9 mouse cellular contexts compared by ENCODE assay signal in genomic region chrX:11550164-11550851, GRCm38 (mm10).
DNase-seq lines count a peak whose midpoint lies in the region; ATAC-seq and TF ChIP-seq lines count a peak whose summit lies in the region.
"Had no signal": no experiment of that assay in that cellular context is flagged by ENCODE, and none has a peak within 500 bp of the region (broad histone marks: within the 10 kb centered on the region; RNA-seq: fewer than 3 reads in every experiment).

No protein-coding gene starts in this region.

- no peaks in the 10 kb centered on the region for H3K9me3 ChIP-seq in kidney, embryonic 15.5 days (replicated peaks)
- no peaks in the 10 kb centered on the region for H3K9me3 ChIP-seq in forebrain, embryonic 10.5 days
- H3K9me3 ChIP-seq in midbrain, embryonic 12.5 days = no peaks in the 10 kb centered on the region
- H3K9me3 ChIP-seq: embryonic facial prominence, embryonic 12.5 days; limb, embryonic 15.5 days had no signal

- H3K9ac ChIP-seq in kidney, embryonic 15.5 days = no peak overlapping the region
- H3K9ac ChIP-seq in midbrain, embryonic 12.5 days (replicated peaks) = no peak overlapping the region
- H3K9ac ChIP-seq: embryonic facial prominence, embryonic 12.5 days; limb, embryonic 15.5 days had no signal

- H3K4me1 ChIP-seq in kidney, embryonic 15.5 days = peaks cover 24% of the 10 kb centered on the region
- H3K4me1 ChIP-seq in forebrain, embryonic 10.5 days = peaks cover 15% of the 10 kb centered on the region
- peaks cover 10% of the 10 kb centered on the region for H3K4me1 ChIP-seq in midbrain, embryonic 12.5 days
- H3K4me1 ChIP-seq: limb, embryonic 15.5 days had no signal

- WGBS in kidney, embryonic 15.5 days = 26% methylated on average over 12 of the region's 12 CpGs
- WGBS in forebrain, embryonic 10.5 days = 19% methylated on average over 12 of the region's 12 CpGs
- 25% methylated on average over 12 of the region's 12 CpGs for WGBS in midbrain, embryonic 12.5 days

- no peak overlapping the region for H3K27ac ChIP-seq in kidney, embryonic 15.5 days
- H3K27ac ChIP-seq in forebrain, embryonic 10.5 days = peak overlapping the region; percentile 51; the same call in 1 of the 2 replicates
- H3K27ac ChIP-seq in midbrain, embryonic 12.5 days (replicated peaks) = no peak overlapping the region
- H3K27ac ChIP-seq in gastrocnemius, adult 2 months = no peak overlapping the region
- H3K27ac ChIP-seq: embryonic facial prominence, embryonic 12.5 days; limb, embryonic 15.5 days had no signal

- peaks cover 71% of the 10 kb centered on the region for H3K27me3 ChIP-seq in kidney, embryonic 15.5 days
- peaks cover 94% of the 10 kb centered on the region for H3K27me3 ChIP-seq in forebrain, embryonic 10.5 days (ENCODE audit: poor library complexity, severe bottlenecking)
- H3K27me3 ChIP-seq in midbrain, embryonic 12.5 days = peaks cover 44% of the 10 kb centered on the region

- peak; percentile 54 for ATAC-seq in kidney, embryonic 15.5 days (replicated peaks; ENCODE audit: low FRiP score)
- peak; percentile 81 for ATAC-seq in midbrain, embryonic 12.5 days (ENCODE audit: low FRiP score, low read depth)
- no peak for ATAC-seq in erythroid progenitor cell, adult 5-6 weeks (replicated peaks; ENCODE audit: low FRiP score, poor library complexity, severe bottlenecking)

- no peak for TF ChIP-seq CTCF in gastrocnemius, adult 2 months (IDR thresholded peaks at IDR 0.05)

- H3K36me3 ChIP-seq in kidney, embryonic 15.5 days = no peaks in the 10 kb centered on the region
- H3K36me3 ChIP-seq in forebrain, embryonic 10.5 days (replicated peaks) = no peaks in the 10 kb centered on the region
- H3K36me3 ChIP-seq in midbrain, embryonic 12.5 days = no peaks in the 10 kb centered on the region
- H3K36me3 ChIP-seq: embryonic facial prominence, embryonic 12.5 days; limb, embryonic 15.5 days had no signal

- intact Hi-C loops in gastrocnemius, adult 2 months (cut with DNase I) = no loop called here

- no peak overlapping the region for H3K4me3 ChIP-seq in kidney, embryonic 15.5 days (replicated peaks)
- H3K4me3 ChIP-seq in forebrain, embryonic 10.5 days = no peak overlapping the region
- H3K4me3 ChIP-seq in midbrain, embryonic 12.5 days = no peak overlapping the region
- no peak overlapping the region for H3K4me3 ChIP-seq in gastrocnemius, adult 2 months
- H3K4me3 ChIP-seq: embryonic facial prominence, embryonic 12.5 days; limb, embryonic 15.5 days had no signal

- H3K4me2 ChIP-seq in kidney, embryonic 15.5 days = 0 out of 2 replicates have a peak overlapping the region, but pooled peaks have one; percentile 28
- H3K4me2 ChIP-seq in midbrain, embryonic 12.5 days (replicated peaks) = peak overlapping the region; percentile 25; the same call in 1 of the 2 replicates
- H3K4me2 ChIP-seq: embryonic facial prominence, embryonic 12.5 days; limb, embryonic 15.5 days had no signal

- no peak for DNase-seq in kidney, adult 9 months
- peak; percentile 39 for DNase-seq in embryo, embryonic 10 days (ENCODE audit: low spot score)
- peak; percentile 37 for DNase-seq in forebrain, embryonic 10.5 days (ENCODE audit: extremely low spot score, low spot score)
- DNase-seq in gastrocnemius, adult 2 months = no peak

Comparison
In these comparisons a context has a peak if more than half of its experiments do, and no peak if none do; other contexts are left out.
1. DNase-seq: peak in embryo, embryonic 10 days (single experiment) and forebrain, embryonic 10.5 days (single experiment); none in kidney, adult 9 months (single experiment) and gastrocnemius, adult 2 months (single experiment).